Mouse (Mus musculus) B cell, adult 67 days (primary cell): ENCODE results near the gene Derl3. TPM values are rescaled to one million over a fixed set of nuclear protein-coding genes. Genes with fewer than 3 reads are reported as not detected.

Experiments used
- total RNA-seq, 2 experiments: library from RNA; stranded (reverse); gene quantifications; 4 replicates each; pipeline ENCODE4 v1.2.4; 2023

The Derl3 gene
- total RNA-seq = 10 to 100 TPM in 1 of 2 experiments, 1 to 10 TPM in 1; 8.3 to 12.2 TPM

GRCm38 (mm10) chr10:75893089-75893750 lies at the start of gene Derl3:
Gene Derl3, plus strand, starts transcription at chr10:75893413.

GRCm38 (mm10) chr10:75859786-75860470 lies 33.3 kb upstream of the Derl3 start, which contains the start of gene Mif:
Gene Mif, minus strand, starts transcription at chr10:75860240.

GRCm38 (mm10) chr10:75921026-75921725 lies 28.0 kb downstream of the Derl3 start, which contains the start of gene Smarcb1:
Gene Smarcb1, minus strand, starts transcription at chr10:75921617.

GRCm38 (mm10) chr10:75932891-75933290 lies 39.7 kb downstream of the Derl3 start, which contains the start of gene Chchd10:
Gene Chchd10, plus strand, starts transcription at chr10:75933130.

GRCm38 (mm10) chr10:75935680-75936541 lies 42.7 kb downstream of the Derl3 start, which contains the start of gene Mmp11:
Gene Mmp11, minus strand, starts transcription at chr10:75936496.

GRCm38 (mm10) chr10:75940520-75940919 lies 47.3 kb downstream of the Derl3 start, which contains the start of gene Gm867:
Gene Gm867, minus strand, starts transcription at chr10:75940672.

GRCm38 (mm10) chr10:75942736-75943477 lies 49.7 kb downstream of the Derl3 start, which contains the start of gene Vpreb3:
Gene Vpreb3, plus strand, starts transcription at chr10:75943057.

Other genes starting within 250 kb of the Derl3 start
- 1 to 10 TPM; 2.3 to 3.3 TPM for gene Susd2, start 249.4 kb upstream of the Derl3 start, total RNA-seq
- 100 to 1,000 TPM in 1 of 2 experiments, 10 to 100 TPM in 1; 99.7 to 119 TPM for gene Cabin1, start 129.1 kb upstream of the Derl3 start, total RNA-seq
- 10 to 100 TPM; 32.0 to 36.7 TPM for gene Ddt, start 120.0 kb upstream of the Derl3 start, total RNA-seq
- not detected for gene Gm20441, start 112.5 kb upstream of the Derl3 start, total RNA-seq
- 10 to 100 TPM in 1 of 2 experiments, 1 to 10 TPM in 1; 9.0 to 10.6 TPM for gene Gstt3, start 112.0 kb upstream of the Derl3 start, total RNA-seq
- not detected for gene Gstt1, start 94.8 kb upstream of the Derl3 start, total RNA-seq
- not detected for gene Gstt4, start 70.9 kb upstream of the Derl3 start, total RNA-seq
- 10 to 100 TPM; 35.1 to 35.2 TPM for gene Gstt2, start 56.0 kb upstream of the Derl3 start, total RNA-seq
- 100 to 1,000 TPM; 202 to 212 TPM for gene Mif, start 33.2 kb upstream of the Derl3 start, total RNA-seq
- gene Smarcb1, start 28.2 kb downstream of the Derl3 start, total RNA-seq = 10 to 100 TPM; 80.2 to 89.9 TPM
- gene Chchd10, start 39.7 kb downstream of the Derl3 start, total RNA-seq = 100 to 1,000 TPM; 151 to 169 TPM
- gene Mmp11, start 43.1 kb downstream of the Derl3 start, total RNA-seq = 1 to 10 TPM; 4.2 to 6.4 TPM
- not detected for gene Gm867, start 47.3 kb downstream of the Derl3 start, total RNA-seq
- 100 to 1,000 TPM; 118 to 155 TPM for gene Vpreb3, start 49.6 kb downstream of the Derl3 start, total RNA-seq
- gene Gm5134, start 61.1 kb downstream of the Derl3 start, total RNA-seq = 1 to 10 TPM in 1 of 2 experiments, under 1 TPM in 1; 0.73 to 1.3 TPM
- gene Zfp280b, start 139.2 kb downstream of the Derl3 start, total RNA-seq = 10 to 100 TPM; 18.5 to 20.8 TPM
- gene Slc5a4b, start 217.5 kb downstream of the Derl3 start, total RNA-seq = under 1 TPM in 1 of 2 experiments, not detected in 1; 0.17 TPM